10 mouse cellular contexts compared by ENCODE assay signal in the genomic region with DNA sequence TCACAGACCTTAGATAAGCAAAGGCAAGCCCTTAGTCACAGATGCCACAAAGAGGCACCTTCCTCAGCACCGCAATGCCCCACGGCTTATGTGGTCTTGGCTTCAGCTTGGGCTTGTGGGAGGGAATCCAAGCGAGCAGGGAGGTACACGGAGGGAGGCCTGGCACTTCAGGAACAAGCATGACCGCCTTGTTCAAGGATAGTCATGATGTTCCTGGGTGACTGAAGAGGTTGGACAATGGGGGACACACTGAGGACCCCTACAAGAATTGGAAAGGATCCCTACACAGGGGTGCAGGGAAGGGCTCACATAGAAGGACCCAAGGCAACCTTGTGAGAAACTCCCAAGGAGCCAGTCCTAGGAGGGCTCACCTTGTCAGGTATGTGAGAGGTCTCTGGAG. TPM values are rescaled to one million over a fixed set of nuclear protein-coding genes. Genes with fewer than 3 reads are reported as not detected.
A peak's percentile ranks its signal among the peaks of the same experiment; 100 is the strongest.
DNase-seq lines count a peak whose midpoint lies in the region; ATAC-seq and TF ChIP-seq lines count a peak whose summit lies in the region.
"Had no signal": no experiment of that assay in that cellular context is flagged by ENCODE, and none has a peak within 500 bp of the region (broad histone marks: within the 10 kb centered on the region; RNA-seq: fewer than 3 reads in every experiment).

No protein-coding gene starts in this region.

- H3K27ac ChIP-seq in heart, embryonic 11.5 days (ENCODE audit: low read depth, low read length) = no peak overlapping the region
- no peak overlapping the region for H3K27ac ChIP-seq in forebrain, postnatal 0 days (ENCODE audit: low read depth, low read length)
- peak overlapping the region; percentile 99 for H3K27ac ChIP-seq in midbrain, embryonic 10.5 days (replicated peaks)

- H3K27me3 ChIP-seq in heart, embryonic 11.5 days (ENCODE audit: control insufficient read depth, insufficient read depth, low read length) = no peaks in the 10 kb centered on the region
- H3K27me3 ChIP-seq in G1E (ENCODE audit: insufficient read depth, low read length) = peaks cover 35% of the 10 kb centered on the region
- no peaks in the 10 kb centered on the region for H3K27me3 ChIP-seq in forebrain, postnatal 0 days (ENCODE audit: insufficient read depth, low read length)
- H3K27me3 ChIP-seq in midbrain, embryonic 10.5 days (ENCODE audit: low read depth, poor library complexity, severe bottlenecking) = no peaks in the 10 kb centered on the region

- no peak for DNase-seq in heart, adult 18-20 months
- no peak for DNase-seq in G1E (ENCODE audit: low spot score)
- no peak for DNase-seq in forebrain, postnatal 0 days
- no peak for DNase-seq in midbrain, embryonic 10.5 days (ENCODE audit: low spot score)
- DNase-seq in adrenal gland, postnatal 4 days (ENCODE audit: low spot score in 2 of 2) = no peak
- DNase-seq in c-Kit-positive CD71-positive TER-119-positive erythroid progenitor cells, embryonic 14.5 days (ENCODE audit: low spot score) = no peak
- DNase-seq: layer of hippocampus, postnatal 36 days had no signal

- no peak for TF ChIP-seq CTCF in G1E (IDR thresholded peaks at IDR 0.05; ENCODE audit: low read depth, low read length)
- TF ChIP-seq CTCF in forebrain, postnatal 0 days (IDR thresholded peaks at IDR 0.05; ENCODE audit: low read depth) = no peak

- H3K36me3 ChIP-seq in heart, embryonic 11.5 days (ENCODE audit: control insufficient read depth, insufficient read depth, low read length) = no peaks in the 10 kb centered on the region
- H3K36me3 ChIP-seq in G1E (replicated peaks) = peaks cover 32% of the 10 kb centered on the region
- no peaks in the 10 kb centered on the region for H3K36me3 ChIP-seq in forebrain, postnatal 0 days (ENCODE audit: insufficient read depth)
- peaks cover 21% of the 10 kb centered on the region for H3K36me3 ChIP-seq in midbrain, embryonic 10.5 days

- WGBS in heart, embryonic 11.5 days (ENCODE audit: insufficient replicate concordance) = 87% methylated on average over 5 of the region's 5 CpGs
- WGBS in forebrain, postnatal 0 days = 79% methylated on average over 5 of the region's 5 CpGs
- WGBS in midbrain, embryonic 10.5 days = 86% methylated on average over 5 of the region's 5 CpGs

- no peaks in the 10 kb centered on the region for H3K9me3 ChIP-seq in heart, embryonic 11.5 days (replicated peaks; ENCODE audit: control insufficient read depth, low read length)
- H3K9me3 ChIP-seq in G1E (replicated peaks) = no peaks in the 10 kb centered on the region
- H3K9me3 ChIP-seq in forebrain, postnatal 0 days (ENCODE audit: low read length) = no peaks in the 10 kb centered on the region
- no peaks in the 10 kb centered on the region for H3K9me3 ChIP-seq in midbrain, embryonic 10.5 days (replicated peaks)

- H3K4me2 ChIP-seq in heart, embryonic 11.5 days = peak overlapping the region; percentile 81
- H3K4me2 ChIP-seq in forebrain, postnatal 0 days (ENCODE audit: low read depth) = peak overlapping the region; percentile 88

- H3K4me1 ChIP-seq in heart, embryonic 11.5 days (ENCODE audit: control insufficient read depth, insufficient read depth, low read length) = peaks cover 32% of the 10 kb centered on the region
- peaks cover 44% of the 10 kb centered on the region for H3K4me1 ChIP-seq in G1E (ENCODE audit: insufficient read depth, low read depth, low read length)
- peaks cover 17% of the 10 kb centered on the region for H3K4me1 ChIP-seq in forebrain, postnatal 0 days (ENCODE audit: insufficient read depth)
- H3K4me1 ChIP-seq in midbrain, embryonic 10.5 days = peaks cover 43% of the 10 kb centered on the region

- no peak overlapping the region for H3K9ac ChIP-seq in heart, embryonic 11.5 days (ENCODE audit: low read depth, low read length)
- peak overlapping the region; percentile 98 for H3K9ac ChIP-seq in forebrain, postnatal 0 days

- H3K4me3 ChIP-seq in heart, embryonic 11.5 days (ENCODE audit: low read depth, low read length) = no peak overlapping the region
- H3K4me3 ChIP-seq in G1E (ENCODE audit: low read depth, low read length) = peak overlapping the region; percentile 78; the same call in 1 of the 2 replicates
- peak overlapping the region; percentile 99 for H3K4me3 ChIP-seq in forebrain, postnatal 0 days (ENCODE audit: low read depth, low read length)
- H3K4me3 ChIP-seq in midbrain, embryonic 10.5 days = peak overlapping the region; percentile 93

- ATAC-seq in heart, embryonic 11.5 days (replicated peaks; ENCODE audit: insufficient number of reproducible peaks, low FRiP score, low TSS enrichment) = no peak
- no peak for ATAC-seq in G1E (ENCODE audit: extremely low read depth, insufficient number of reproducible peaks, low FRiP score, poor library complexity, severe bottlenecking)
- no peak for ATAC-seq in forebrain, postnatal 0 days
- ATAC-seq in inflammation-experienced regulatory T-cells, adult 6 months = no peak

RNA-seq across cellular contexts. Expression of gene Mta1, which starts 1.0 kb away (rescaled TPM):
- 12.3 and 14.7 TPM in 2 replicates for polyA plus RNA-seq in heart, embryonic 11.5 days (2014; fragmentation: Nextera tagmentation; extraction: Ambion mirVana)
- 10 to 100 TPM; 43.9 to 46.2 TPM for total RNA-seq in heart, adult 18-20 months (2021)
- total RNA-seq in G1E (2014; fragmentation: Nextera tagmentation) (269 and 277 TPM in 2 replicates), G1E (2017) (38.3 and 48.5 TPM in 2 replicates)
- polyA plus RNA-seq in G1E (2012) = 489 and 507 TPM in 2 replicates
- total RNA-seq in forebrain, postnatal 0 days (2014; rRNA removed) = 49.2 and 59.3 TPM in 2 replicates
- 13.6 and 13.8 TPM in 2 replicates for polyA plus RNA-seq in forebrain, postnatal 0 days (2015; fragmentation: Nextera tagmentation; extraction: Ambion mirVana)
- 18.3 and 20.5 TPM in 2 replicates for polyA plus RNA-seq in midbrain, embryonic 10.5 days (2016; fragmentation: Nextera tagmentation; extraction: Ambion mirVana)
- 10 to 100 TPM; 12.1 to 15.0 (median 13.8) TPM for polyA plus RNA-seq in inflammation-experienced regulatory T-cells, adult 6 months (2017; shearing (Covaris generic))
- 100 to 1,000 TPM; 129 to 138 TPM for total RNA-seq in adrenal gland, postnatal 4 days (2021)

RNA-seq across cellular contexts. Expression of gene Tex22, which starts 22.7 kb away (rescaled TPM):
- 0.16 TPM in 1 of 2 replicates, not detected in the other for polyA plus RNA-seq in heart, embryonic 11.5 days (2014; fragmentation: Nextera tagmentation; extraction: Ambion mirVana)
- total RNA-seq in heart, adult 18-20 months (2021) = not detected
- total RNA-seq in G1E (2014; fragmentation: Nextera tagmentation) (not detected in 2 replicates), G1E (2017) (0.17 and 0.38 TPM in 2 replicates)
- polyA plus RNA-seq in G1E (2012) = not detected in 2 replicates
- total RNA-seq in forebrain, postnatal 0 days (2014; rRNA removed) = 0.54 and 1.7 TPM in 2 replicates
- polyA plus RNA-seq in forebrain, postnatal 0 days (2015; fragmentation: Nextera tagmentation; extraction: Ambion mirVana) = not detected in 2 replicates
- polyA plus RNA-seq in midbrain, embryonic 10.5 days (2016; fragmentation: Nextera tagmentation; extraction: Ambion mirVana) = not detected in 2 replicates
- polyA plus RNA-seq in inflammation-experienced regulatory T-cells, adult 6 months (2017; shearing (Covaris generic)) = under 1 TPM in 1 of 3 experiments, not detected in 2; 0.30 TPM
- total RNA-seq in adrenal gland, postnatal 4 days (2021) = under 1 TPM; 0.73 TPM
- total RNA-seq: gastrocnemius, adult 8-10 months had no signal

RNA-seq across cellular contexts. Expression of gene Crip2, which starts 43.0 kb away (rescaled TPM):
- polyA plus RNA-seq in heart, embryonic 11.5 days (2014; fragmentation: Nextera tagmentation; extraction: Ambion mirVana) = 1,118 and 1,169 TPM in 2 replicates
- total RNA-seq in heart, adult 18-20 months (2021) = 1,000 to 10,000 TPM; 1,463 to 1,557 TPM
- total RNA-seq in G1E (2014; fragmentation: Nextera tagmentation) (3.9 TPM in 1 of 2 replicates, not detected in the other), G1E (2017) (1.3 and 1.8 TPM in 2 replicates)
- 9.5 and 9.6 TPM in 2 replicates for polyA plus RNA-seq in G1E (2012)
- 191 and 198 TPM in 2 replicates for total RNA-seq in forebrain, postnatal 0 days (2014; rRNA removed)
- 533 and 584 TPM in 2 replicates for polyA plus RNA-seq in forebrain, postnatal 0 days (2015; fragmentation: Nextera tagmentation; extraction: Ambion mirVana)
- polyA plus RNA-seq in midbrain, embryonic 10.5 days (2016; fragmentation: Nextera tagmentation; extraction: Ambion mirVana) = 278 and 293 TPM in 2 replicates
- polyA plus RNA-seq in inflammation-experienced regulatory T-cells, adult 6 months (2017; shearing (Covaris generic)) = 10 to 100 TPM in 1 of 3 experiments, 1 to 10 TPM in 2; 4.9 to 10.4 (median 6.0) TPM
- 100 to 1,000 TPM; 109 to 110 TPM for total RNA-seq in adrenal gland, postnatal 4 days (2021)

RNA-seq across cellular contexts. Expression of gene Crip1, which starts 49.1 kb away (rescaled TPM):
- polyA plus RNA-seq in heart, embryonic 11.5 days (2014; fragmentation: Nextera tagmentation; extraction: Ambion mirVana) = 525 and 533 TPM in 2 replicates
- 100 to 1,000 TPM; 191 to 201 TPM for total RNA-seq in heart, adult 18-20 months (2021)
- total RNA-seq in G1E (2014; fragmentation: Nextera tagmentation) = 31.5 and 42.4 TPM in 2 replicates
- total RNA-seq in G1E (2017) = 897 and 989 TPM in 2 replicates
- polyA plus RNA-seq in G1E (2012) = 143 and 174 TPM in 2 replicates
- total RNA-seq in forebrain, postnatal 0 days (2014; rRNA removed) = 8.3 and 16.1 TPM in 2 replicates
- 28.9 and 47.1 TPM in 2 replicates for polyA plus RNA-seq in forebrain, postnatal 0 days (2015; fragmentation: Nextera tagmentation; extraction: Ambion mirVana)
- 80.0 and 96.6 TPM in 2 replicates for polyA plus RNA-seq in midbrain, embryonic 10.5 days (2016; fragmentation: Nextera tagmentation; extraction: Ambion mirVana)
- polyA plus RNA-seq in inflammation-experienced regulatory T-cells, adult 6 months (2017; shearing (Covaris generic)) = 1,000 to 10,000 TPM in 1 of 3 experiments, 100 to 1,000 TPM in 2; 839 to 2,286 (median 900) TPM
- 100 to 1,000 TPM; 129 to 134 TPM for total RNA-seq in adrenal gland, postnatal 4 days (2021)

RNA-seq across cellular contexts. Expression of gene Tedc1, which starts 59.2 kb away (rescaled TPM):
- 15.8 and 16.6 TPM in 2 replicates for polyA plus RNA-seq in heart, embryonic 11.5 days (2014; fragmentation: Nextera tagmentation; extraction: Ambion mirVana)
- total RNA-seq in heart, adult 18-20 months (2021) = under 1 TPM; 0.31 to 0.89 TPM
- total RNA-seq in G1E (2014; fragmentation: Nextera tagmentation) (8.4 and 13.7 TPM in 2 replicates), G1E (2017) (9.3 and 13.0 TPM in 2 replicates)
- 31.4 and 35.1 TPM in 2 replicates for polyA plus RNA-seq in G1E (2012)
- 7.8 and 8.6 TPM in 2 replicates for total RNA-seq in forebrain, postnatal 0 days (2014; rRNA removed)
- 7.6 and 10.0 TPM in 2 replicates for polyA plus RNA-seq in forebrain, postnatal 0 days (2015; fragmentation: Nextera tagmentation; extraction: Ambion mirVana)
- 58.0 and 61.3 TPM in 2 replicates for polyA plus RNA-seq in midbrain, embryonic 10.5 days (2016; fragmentation: Nextera tagmentation; extraction: Ambion mirVana)
- polyA plus RNA-seq in inflammation-experienced regulatory T-cells, adult 6 months (2017; shearing (Covaris generic)) = 10 to 100 TPM in 1 of 3 experiments, 1 to 10 TPM in 1, under 1 TPM in 1; 0.90 to 12.3 (median 3.1) TPM
- total RNA-seq in adrenal gland, postnatal 4 days (2021) = 10 to 100 TPM in 1 of 2 experiments, 1 to 10 TPM in 1; 7.1 to 10.3 TPM

Comparison
In these comparisons a context has a peak if more than half of its experiments do, and no peak if none do; other contexts are left out.
1. RNA of gene Mta1, which starts 1.0 kb away (polyA plus RNA-seq): 489 to 507 TPM in G1E; 18.3 to 20.5 TPM in midbrain, embryonic 10.5 days, 12.3 to 14.7 TPM in heart, embryonic 11.5 days, 12.1 to 15.0 TPM in inflammation-experienced regulatory T-cells, adult 6 months and 13.6 to 13.8 TPM in forebrain, postnatal 0 days; every median in the first group is over 10 times any median in the second.
2. RNA of gene Crip2, which starts 43.0 kb away (polyA plus RNA-seq): 1,118 to 1,169 TPM in heart, embryonic 11.5 days, 533 to 584 TPM in forebrain, postnatal 0 days and 278 to 293 TPM in midbrain, embryonic 10.5 days; 9.5 to 9.6 TPM in G1E and 4.9 to 10.4 TPM in inflammation-experienced regulatory T-cells, adult 6 months; every median in the first group is over 10 times any median in the second.